Mouse (Mus musculus) stomach, adult 2 months (tissue): ENCODE measurements around the gene Muc3. TPM values are rescaled to one million over a fixed set of nuclear protein-coding genes. Genes with fewer than 3 reads are reported as not detected.

ENCODE experiments used
- polyA plus RNA-seq: library from polyadenylated mRNA; depleted of rRNA; stranded (reverse); fragments of >200 nt; gene quantifications from 2 replicates; pipeline ENCODE4 v1.2.3, GENCODE M21; 2012; rRNA removed

Muc3 gene
- polyA plus RNA-seq = 0.08 and 0.14 TPM in 2 replicates

GRCm38 (mm10) chr5:137149272-137149882, at the start of gene Muc3:
TSS of gene Muc3 (minus strand) at chr5:137149322.

DNA sequence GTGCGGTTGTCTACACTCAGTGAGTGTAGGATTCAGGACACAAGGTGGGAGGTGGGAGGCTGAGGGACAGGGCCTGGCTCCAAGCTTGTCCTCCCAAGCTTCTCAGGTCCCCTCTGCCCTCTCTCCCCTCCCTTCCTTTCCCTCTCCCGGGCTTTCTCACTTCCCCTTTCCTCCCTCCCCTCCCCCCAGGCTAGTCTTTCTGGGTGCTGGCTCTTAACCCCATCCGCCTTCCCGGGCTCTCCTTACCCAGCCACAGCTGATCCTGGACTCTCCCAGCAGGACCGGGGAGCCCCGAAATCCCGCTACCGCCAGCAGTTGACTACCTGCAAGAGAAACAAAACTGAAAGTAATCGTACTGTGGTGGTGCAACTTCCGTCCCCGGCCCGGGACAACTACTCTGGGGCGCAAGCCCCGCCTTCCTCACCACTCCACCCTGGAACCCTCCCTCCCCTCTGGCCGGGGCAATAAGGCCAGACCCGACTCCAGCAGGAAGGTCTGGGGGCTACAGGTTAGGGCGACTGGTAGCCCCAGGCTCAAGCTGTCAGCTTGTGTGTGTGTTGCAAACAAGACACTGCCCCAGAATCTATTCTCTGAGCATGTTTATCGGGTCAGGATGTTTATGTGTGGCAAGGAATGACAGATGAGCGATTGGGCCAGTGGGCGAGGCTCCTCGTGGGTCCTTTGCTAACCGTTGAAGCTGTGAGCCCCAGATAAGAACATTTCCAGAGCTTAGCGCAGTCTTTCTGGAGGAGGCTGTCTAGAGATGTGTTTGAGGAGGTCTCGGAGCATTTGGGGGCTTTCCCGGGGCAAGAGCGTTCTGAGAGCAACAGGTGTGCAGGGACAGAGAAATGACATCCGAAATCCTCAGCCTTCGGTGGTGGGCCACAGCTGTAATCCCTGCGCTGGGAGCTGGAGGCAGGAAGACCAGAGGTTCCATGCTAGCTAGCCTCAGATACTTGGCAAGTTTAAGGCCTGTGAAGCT, 33.0 kb downstream of the Muc3 start, which contains the start of gene Trim56:
Gene Trim56, minus strand, starts transcription at position 344 of the 982 bp plus-strand sequence.

Other genes with a start within 250 kb of the Muc3 start
- 2.9 TPM in 2 replicates for gene Ift22, start 241.2 kb downstream of the Muc3 start, polyA plus RNA-seq
- gene Fis1, start 196.0 kb downstream of the Muc3 start, polyA plus RNA-seq = 99.0 and 123 TPM in 2 replicates
- 3.0 and 3.8 TPM in 2 replicates for gene Cldn15, start 182.7 kb downstream of the Muc3 start, polyA plus RNA-seq
- gene Plod3, start 162.3 kb downstream of the Muc3 start, polyA plus RNA-seq = 24.0 and 28.8 TPM in 2 replicates
- gene Znhit1, start 161.3 kb downstream of the Muc3 start, polyA plus RNA-seq = 68.0 and 87.7 TPM in 2 replicates
- gene Vgf, start 122.9 kb downstream of the Muc3 start, polyA plus RNA-seq = 0.75 and 1.5 TPM in 2 replicates
- gene Ap1s1, start 103.2 kb downstream of the Muc3 start, polyA plus RNA-seq = 39.9 and 51.1 TPM in 2 replicates
- 0.74 and 2.6 TPM in 2 replicates for gene Serpine1, start 77.1 kb downstream of the Muc3 start, polyA plus RNA-seq
- 3.1 and 4.6 TPM in 2 replicates for gene Trim56, start 33.1 kb downstream of the Muc3 start, polyA plus RNA-seq
- gene Muc3a, start 63.1 kb upstream of the Muc3 start, polyA plus RNA-seq = 0.66 and 1.4 TPM in 2 replicates
- gene Ache, start 138.2 kb upstream of the Muc3 start, polyA plus RNA-seq = 4.7 and 6.0 TPM in 2 replicates
- gene Ufsp1, start 145.3 kb upstream of the Muc3 start, polyA plus RNA-seq = 12.6 and 15.1 TPM in 2 replicates
- gene Srrt, start 158.4 kb upstream of the Muc3 start, polyA plus RNA-seq = 78.2 and 78.7 TPM in 2 replicates
- 25.8 and 29.0 TPM in 2 replicates for gene Trip6, start 165.1 kb upstream of the Muc3 start, polyA plus RNA-seq
- 11.6 and 13.8 TPM in 2 replicates for gene Slc12a9, start 184.3 kb upstream of the Muc3 start, polyA plus RNA-seq
- 10.5 and 12.4 TPM in 2 replicates for gene Ephb4, start 200.8 kb upstream of the Muc3 start, polyA plus RNA-seq